Mouse (Mus musculus) lung, embryonic 15.5 days (tissue): ENCODE data around the gene Fam213a. TPM values are rescaled to one million over a fixed set of nuclear protein-coding genes. Genes with fewer than 3 reads are reported as not detected.
A peak's percentile ranks its signal among the peaks of the same experiment; 100 is the strongest.

ENCODE experiments used
- ATAC-seq: fragments of 200-750 bp; cut with Nextera tagmentation; 2 replicates; pipeline ENCODE4 v1.8.0; 2017; ENCODE audit warnings: moderate number of reproducible peaks, borderline replicate concordance; ENCODE audit not compliant: low FRiP score, low TSS enrichment; ENCODE audit errors: extremely low read depth
- H3K27ac ChIP-seq: fragments of 300-500 bp; sonication (generic); 2 replicates; pipeline ENCODE4 v1.5.1; 2015; ENCODE audit warnings: moderate library complexity, mild to moderate bottlenecking, inconsistent platforms
- H3K27me3 ChIP-seq: fragments of 300-500 bp; sonication (generic); 2 replicates; pipeline ENCODE4 v1.6.1; 2015; ENCODE audit warnings: inconsistent platforms
- H3K36me3 ChIP-seq: fragments of 300-500 bp; sonication (generic); 2 replicates; pipeline ENCODE4 v1.6.1; 2015; ENCODE audit warnings: inconsistent platforms
- H3K4me1 ChIP-seq: fragments of 300-500 bp; sonication (generic); 2 replicates; pipeline ENCODE4 v1.6.1; 2015; ENCODE audit warnings: inconsistent platforms
- H3K4me2 ChIP-seq: fragments of 300-500 bp; sonication (generic); 2 replicates; pipeline ENCODE4 v1.6.1; 2015; ENCODE audit warnings: inconsistent platforms, mild to moderate bottlenecking, moderate library complexity
- H3K4me3 ChIP-seq: fragments of 300-500 bp; sonication (generic); 2 replicates; pipeline ENCODE4 v1.5.1; 2015; ENCODE audit warnings: mild to moderate bottlenecking, inconsistent platforms
- H3K9ac ChIP-seq: fragments of 300-500 bp; sonication (generic); 2 replicates; pipeline ENCODE4 v1.6.1; 2015; ENCODE audit warnings: inconsistent platforms
- H3K9me3 ChIP-seq: fragments of 300-500 bp; sonication (generic); 2 replicates; pipeline ENCODE4 v1.6.1; 2016; ENCODE audit warnings: inconsistent platforms
- WGBS: fragments of 180-500 bp; shearing (Covaris S2); methylation state at CpG from one replicate; pipeline ENCODE4 v1.1.7; 2015; 5-methylcytosine and 5-hydroxymethylcytosine counted together
- polyA plus RNA-seq: library from polyadenylated mRNA; unstranded; fragments of >200 nt; fragmentation: Nextera tagmentation; extraction: Ambion mirVana; gene quantifications from 2 replicates; pipeline ENCODE4 v1.2.1, GENCODE M21; 2015

Fam213a gene
- polyA plus RNA-seq, 1 experiment from 2014 or later = 147 TPM

GRCm38 (mm10) chr14:40966862-40967597, 46.6 kb downstream of the Fam213a start:
- H3K4me1 ChIP-seq = peaks cover 46% of the 10 kb centered on the region
- H3K4me2 ChIP-seq = peak overlapping the region; percentile 75
- peak overlapping the region; percentile 90 for H3K27ac ChIP-seq
- no peaks in the 10 kb centered on the region for H3K36me3 ChIP-seq
- peak overlapping the region; percentile 72 for H3K4me3 ChIP-seq
- peak overlapping the region; percentile 81 for H3K9ac ChIP-seq
- H3K27me3 ChIP-seq = no peaks in the 10 kb centered on the region
- ATAC-seq = peak; percentile 94
- under 1% methylated on average over 37 of the region's 62 CpGs for WGBS
- no peaks in the 10 kb centered on the region for H3K9me3 ChIP-seq

- no peaks in the 10 kb centered on the region for H3K27me3 ChIP-seq
- under 1% methylated on average over 46 of the region's 54 CpGs for WGBS
- peak within 1 kb of the TSS; percentile 90 for H3K27ac ChIP-seq
- H3K9me3 ChIP-seq = no peaks in the 10 kb centered on the region
- ATAC-seq = peak; percentile 50; the same call in 1 of the 2 replicates
- H3K4me1 ChIP-seq = peaks cover 50% of the 10 kb centered on the region
- peak within 1 kb of the TSS; percentile 72 for H3K4me3 ChIP-seq
- H3K36me3 ChIP-seq = no peaks in the 10 kb centered on the region
- H3K4me2 ChIP-seq = peak within 1 kb of the TSS; percentile 75
- H3K9ac ChIP-seq = peak within 1 kb of the TSS; percentile 81
These were observed 47.2 kb downstream of the Fam213a start, which contains the start of gene Tspan14 for GRCm38 (mm10) chr14:40966392-40966861. TSS of gene Tspan14 (minus strand) at chr14:40966807.

- peak overlapping the region; percentile 90 for H3K27ac ChIP-seq
- peak overlapping the region; percentile 81 for H3K9ac ChIP-seq
- no peaks in the 10 kb centered on the region for H3K27me3 ChIP-seq
- H3K4me3 ChIP-seq = peak overlapping the region; percentile 72
- peak; percentile 1; the same call in 1 of the 2 replicates for ATAC-seq
- H3K36me3 ChIP-seq = no peaks in the 10 kb centered on the region
- H3K4me1 ChIP-seq = peaks cover 50% of the 10 kb centered on the region
- no peaks in the 10 kb centered on the region for H3K9me3 ChIP-seq
- WGBS = 0% methylated on average over 15 of the region's 15 CpGs
- peak overlapping the region; percentile 75 for H3K4me2 ChIP-seq
These were observed 47.9 kb downstream of the Fam213a start for GRCm38 (mm10) chr14:40965507-40966356.

GRCm38 (mm10) chr14:40964881-40965280, 48.7 kb downstream of the Fam213a start:
- Histone ChIP-seq H3K9ac (peak overlapping the region; percentile 81; the same call in 1 of the 2 replicates), H3K27ac (no peak overlapping the region), H3K27me3 (no peaks in the 10 kb centered on the region), H3K9me3 (no peaks in the 10 kb centered on the region), H3K4me2 (peak overlapping the region; percentile 75), H3K4me1 (peaks cover 55% of the 10 kb centered on the region), H3K4me3 (peak overlapping the region; percentile 72), H3K36me3 (no peaks in the 10 kb centered on the region)
- no peak for ATAC-seq

GRCm38 (mm10) chr14:40964214-40964610, 49.4 kb downstream of the Fam213a start:
- H3K4me2 ChIP-seq = peak overlapping the region; percentile 75
- H3K27me3 ChIP-seq = no peaks in the 10 kb centered on the region
- peaks cover 62% of the 10 kb centered on the region for H3K4me1 ChIP-seq
- no peaks in the 10 kb centered on the region for H3K36me3 ChIP-seq
- no peaks in the 10 kb centered on the region for H3K9me3 ChIP-seq
- peak overlapping the region; percentile 72; the same call in 1 of the 2 replicates for H3K4me3 ChIP-seq
- H3K9ac ChIP-seq = no peak overlapping the region
- no peak for ATAC-seq
- H3K27ac ChIP-seq = no peak overlapping the region
- 90% methylated on average over 3 of the region's 3 CpGs for WGBS

GRCm38 (mm10) chr14:40963501-40964213, 49.9 kb downstream of the Fam213a start:
- Histone ChIP-seq H3K9me3 (no peaks in the 10 kb centered on the region), H3K4me3 (0 out of 2 replicates have a peak overlapping the region, but pooled peaks have one; percentile 1), H3K27ac (no peak overlapping the region), H3K4me1 (peaks cover 67% of the 10 kb centered on the region), H3K9ac (no peak overlapping the region), H3K4me2 (peak overlapping the region; percentile 75), H3K27me3 (no peaks in the 10 kb centered on the region), H3K36me3 (no peaks in the 10 kb centered on the region)
- no peak for ATAC-seq
- WGBS = 58% methylated on average over 3 of the region's 3 CpGs

- WGBS = 76% methylated on average over 11 of the region's 11 CpGs
- peak overlapping the region; percentile 75; the same call in 1 of the 2 replicates for H3K4me2 ChIP-seq
- H3K9me3 ChIP-seq = no peaks in the 10 kb centered on the region
- no peak for ATAC-seq
- no peaks in the 10 kb centered on the region for H3K36me3 ChIP-seq
- H3K4me1 ChIP-seq = peaks cover 70% of the 10 kb centered on the region
- H3K27ac ChIP-seq = no peak overlapping the region; the same call in 1 of the 2 replicates
- no peak overlapping the region for H3K4me3 ChIP-seq
- no peak overlapping the region for H3K9ac ChIP-seq
- H3K27me3 ChIP-seq = no peaks in the 10 kb centered on the region
These were observed 51.0 kb downstream of the Fam213a start for GRCm38 (mm10) chr14:40962365-40963290.

- H3K4me2 ChIP-seq = peak overlapping the region; percentile 10; the same call in 1 of the 2 replicates
- peak overlapping the region; percentile 92 for H3K27ac ChIP-seq
- no peak for ATAC-seq
- H3K4me1 ChIP-seq = peaks cover 90% of the 10 kb centered on the region
- 19% methylated on average over 4 of the region's 4 CpGs for WGBS
- no peak overlapping the region for H3K4me3 ChIP-seq
- no peaks in the 10 kb centered on the region for H3K27me3 ChIP-seq
- H3K9ac ChIP-seq = no peak overlapping the region
- H3K9me3 ChIP-seq = no peaks in the 10 kb centered on the region
- no peaks in the 10 kb centered on the region for H3K36me3 ChIP-seq
These were observed 53.4 kb downstream of the Fam213a start for GRCm38 (mm10) chr14:40960237-40960636.

GRCm38 (mm10) chr14:40959586-40959985, 54.0 kb downstream of the Fam213a start:
- Histone ChIP-seq H3K27ac (peak overlapping the region; percentile 92), H3K9ac (no peak overlapping the region), H3K4me3 (no peak overlapping the region), H3K36me3 (no peaks in the 10 kb centered on the region), H3K27me3 (no peaks in the 10 kb centered on the region), H3K4me1 (peaks cover 89% of the 10 kb centered on the region), H3K4me2 (peak overlapping the region; percentile 28; the same call in 1 of the 2 replicates), H3K9me3 (no peaks in the 10 kb centered on the region)
- no peak for ATAC-seq
- 31% methylated on average over 3 of the region's 3 CpGs for WGBS

GRCm38 (mm10) chr14:40958986-40959381, 54.6 kb downstream of the Fam213a start:
- H3K27ac ChIP-seq = peak overlapping the region; percentile 92
- no peaks in the 10 kb centered on the region for H3K36me3 ChIP-seq
- 60% methylated on average over 2 of the region's 2 CpGs for WGBS
- peaks cover 86% of the 10 kb centered on the region for H3K4me1 ChIP-seq
- H3K27me3 ChIP-seq = no peaks in the 10 kb centered on the region
- H3K9ac ChIP-seq = 0 out of 2 replicates have a peak overlapping the region, but pooled peaks have one; percentile 22
- H3K4me2 ChIP-seq = peak overlapping the region; percentile 28
- ATAC-seq = peak; percentile 16
- H3K9me3 ChIP-seq = no peaks in the 10 kb centered on the region
- H3K4me3 ChIP-seq = no peak overlapping the region
